Mouse (Mus musculus): ENCODE results near the gene Tsks. TPM values are rescaled to one million over a fixed set of nuclear protein-coding genes. Genes with fewer than 3 reads are reported as not detected.

Tsks gene
- polyA plus RNA-seq, 1 experiment from 2014 or later = not detected

DNA sequence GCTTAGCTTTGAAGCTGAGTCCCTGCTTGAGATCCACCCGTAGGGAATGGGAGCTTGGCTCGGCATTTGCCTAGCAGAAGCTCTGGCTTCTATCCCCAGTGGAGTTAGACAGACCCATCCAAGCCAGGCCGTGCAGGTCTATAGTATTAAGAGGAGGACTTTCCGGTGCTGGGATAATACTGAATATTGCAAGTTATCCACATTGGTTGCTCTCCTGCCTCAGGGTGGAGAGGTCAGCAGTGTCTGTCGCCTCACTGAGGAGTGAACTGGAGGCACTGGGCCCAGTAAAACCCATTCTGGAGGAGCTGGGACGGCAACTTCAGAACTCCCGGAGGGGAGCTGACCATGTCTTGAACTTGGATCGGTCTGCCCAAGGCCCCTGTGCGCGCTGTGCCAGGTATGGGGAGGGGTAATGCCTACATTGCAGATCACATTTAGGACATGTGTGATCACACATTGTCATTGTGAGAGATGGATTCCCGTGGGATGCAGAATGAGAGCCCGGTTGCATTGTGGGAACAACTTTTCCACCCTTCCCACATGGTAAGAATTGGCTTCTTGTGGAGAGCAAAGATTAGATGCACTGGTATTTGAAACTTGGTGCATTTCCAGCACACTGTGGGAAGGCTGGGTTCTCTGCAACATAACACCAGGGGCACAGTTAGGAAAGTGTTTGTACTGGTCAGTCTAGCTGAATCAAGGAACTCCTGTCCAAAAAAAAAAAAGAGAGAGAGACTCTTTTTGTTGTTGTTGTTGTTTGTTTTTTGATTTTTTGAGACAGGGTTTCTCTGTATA lies 11.3 kb downstream of the Tsks start:
- Histone ChIP-seq H3K9me3 (ENCODE audit: control insufficient read depth, low read length) (no peaks in the 10 kb centered on the region), H3K4me3 (ENCODE audit: low read depth, low read length) (no peak overlapping the region), H3K9ac (ENCODE audit: low read length) (no peak overlapping the region), H3K4me2 (ENCODE audit: low read depth) (no peak overlapping the region), H3K27me3 (ENCODE audit: control insufficient read depth, insufficient read depth, low read length) (peaks cover 15% of the 10 kb centered on the region), H3K27ac (ENCODE audit: low read depth, low read length) (no peak overlapping the region), H3K36me3 (ENCODE audit: control insufficient read depth, insufficient read depth, low read length) (no peaks in the 10 kb centered on the region), H3K4me1 (ENCODE audit: control insufficient read depth, insufficient read depth, low read length) (no peaks in the 10 kb centered on the region)
- 84% methylated on average over 12 of the region's 12 CpGs for WGBS
- ATAC-seq (ENCODE audit: insufficient read depth, low FRiP score, low TSS enrichment) = no peak
- no peak for DNase-seq (ENCODE audit: low spot score)

DNA sequence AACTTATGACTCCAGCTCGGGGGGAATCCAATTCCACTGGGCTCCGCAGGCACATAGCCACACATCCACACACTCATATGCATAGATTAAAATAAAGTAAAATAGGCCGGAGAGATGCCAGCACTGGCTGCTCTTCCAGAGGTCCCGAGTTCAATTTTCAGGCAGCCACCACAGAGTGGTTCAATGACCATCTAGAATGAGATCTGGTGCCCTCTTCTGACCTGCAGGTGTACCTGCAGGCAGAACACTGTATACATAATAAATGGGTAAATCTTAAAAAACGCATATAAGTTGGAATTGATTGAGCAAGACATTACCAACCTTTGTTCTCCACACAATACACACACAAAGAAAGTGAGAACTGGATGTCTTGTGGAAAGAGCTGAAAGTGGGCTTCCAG lies 12.6 kb downstream of the Tsks start:
- Histone ChIP-seq H3K4me2 (ENCODE audit: low read depth) (no peak overlapping the region), H3K9me3 (ENCODE audit: control insufficient read depth, low read length) (no peaks in the 10 kb centered on the region), H3K36me3 (ENCODE audit: control insufficient read depth, insufficient read depth, low read length) (no peaks in the 10 kb centered on the region), H3K27me3 (ENCODE audit: control insufficient read depth, insufficient read depth, low read length) (peaks cover 11% of the 10 kb centered on the region), H3K4me3 (ENCODE audit: low read depth, low read length) (no peak overlapping the region), H3K9ac (ENCODE audit: low read length) (no peak overlapping the region), H3K27ac (ENCODE audit: low read depth, low read length) (no peak overlapping the region), H3K4me1 (ENCODE audit: control insufficient read depth, insufficient read depth, low read length) (no peaks in the 10 kb centered on the region)
- no peak for ATAC-seq (ENCODE audit: insufficient read depth, low FRiP score, low TSS enrichment)
- no peak for DNase-seq (ENCODE audit: low spot score)
- WGBS = 50% methylated on average over 5 of the region's 5 CpGs

DNA sequence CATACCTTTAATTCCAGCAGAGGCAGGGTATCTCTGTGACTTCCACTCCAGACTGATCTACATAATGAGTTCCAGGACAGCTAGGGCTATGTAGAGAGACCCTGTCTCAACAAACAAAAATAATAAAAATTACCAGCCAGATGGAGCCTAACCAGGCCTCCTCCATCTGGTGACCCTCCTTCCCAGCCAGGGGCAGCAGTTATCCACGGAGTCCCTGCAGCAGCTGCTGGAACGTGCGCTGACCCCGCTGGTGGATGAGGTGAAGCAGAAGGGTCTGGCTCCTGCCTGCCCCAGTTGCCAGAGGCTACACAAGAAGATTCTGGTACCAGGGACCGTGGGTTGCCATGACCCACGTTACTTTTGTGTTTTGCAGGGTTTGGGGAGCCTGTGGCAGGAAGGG lies 13.3 kb downstream of the Tsks start:
- Histone ChIP-seq H3K27ac (ENCODE audit: low read depth, low read length) (no peak overlapping the region), H3K36me3 (ENCODE audit: control insufficient read depth, insufficient read depth, low read length) (no peaks in the 10 kb centered on the region), H3K4me1 (ENCODE audit: control insufficient read depth, insufficient read depth, low read length) (no peaks in the 10 kb centered on the region), H3K4me3 (ENCODE audit: low read depth, low read length) (no peak overlapping the region), H3K9ac (ENCODE audit: low read length) (no peak overlapping the region), H3K27me3 (ENCODE audit: control insufficient read depth, insufficient read depth, low read length) (peaks cover 6% of the 10 kb centered on the region), H3K9me3 (ENCODE audit: control insufficient read depth, low read length) (no peaks in the 10 kb centered on the region), H3K4me2 (ENCODE audit: low read depth) (no peak overlapping the region)
- ATAC-seq (ENCODE audit: insufficient read depth, low FRiP score, low TSS enrichment) (no peak), DNase-seq (ENCODE audit: low spot score) (no peak)
- 62% methylated on average over 6 of the region's 6 CpGs for WGBS

DNA sequence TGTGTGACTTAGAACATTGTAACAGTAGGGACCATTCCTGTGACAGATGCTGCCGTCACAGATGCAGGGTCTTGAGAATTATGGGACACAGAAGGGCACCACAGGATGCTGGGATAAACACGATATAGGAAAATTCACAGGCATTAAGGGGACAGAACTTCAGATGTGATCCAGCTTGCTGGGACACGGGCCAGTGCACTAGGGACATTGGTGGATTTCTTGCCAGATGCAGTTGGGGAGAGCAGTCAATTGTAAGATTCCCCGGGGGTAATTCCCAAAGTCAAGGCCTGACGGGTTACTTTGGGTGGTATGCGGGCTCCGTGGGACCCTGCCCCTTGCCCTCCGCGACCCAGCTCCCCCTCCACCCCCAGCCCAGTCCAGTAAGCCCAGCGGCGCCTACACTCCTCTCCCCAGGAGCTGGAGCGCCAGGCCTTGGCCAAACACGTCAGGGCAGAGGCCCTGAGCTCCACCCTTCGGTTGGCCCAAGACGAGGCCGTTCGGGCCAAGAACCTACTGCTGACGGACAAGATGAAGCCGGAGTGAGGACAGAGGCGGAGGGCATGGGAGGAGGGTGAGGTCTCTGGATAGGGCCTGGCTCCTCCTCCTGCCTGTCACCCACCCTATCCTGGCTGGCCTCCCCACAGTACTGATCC lies 14.3 kb downstream of the Tsks start:
- no peak overlapping the region for H3K27ac ChIP-seq (ENCODE audit: low read depth, low read length)
- ATAC-seq (ENCODE audit: insufficient read depth, low FRiP score, low TSS enrichment) = no peak
- 73% methylated on average over 20 of the region's 20 CpGs for WGBS
- H3K4me2 ChIP-seq (ENCODE audit: low read depth) = no peak overlapping the region
- DNase-seq (ENCODE audit: low spot score) = no peak
- no peaks in the 10 kb centered on the region for H3K27me3 ChIP-seq (ENCODE audit: control insufficient read depth, insufficient read depth, low read length)
- no peaks in the 10 kb centered on the region for H3K36me3 ChIP-seq (ENCODE audit: control insufficient read depth, insufficient read depth, low read length)
- no peaks in the 10 kb centered on the region for H3K9me3 ChIP-seq (ENCODE audit: control insufficient read depth, low read length)
- no peak overlapping the region for H3K9ac ChIP-seq (ENCODE audit: low read length)
- no peak overlapping the region for H3K4me3 ChIP-seq (ENCODE audit: low read depth, low read length)
- H3K4me1 ChIP-seq (ENCODE audit: control insufficient read depth, insufficient read depth, low read length) = no peaks in the 10 kb centered on the region

DNA sequence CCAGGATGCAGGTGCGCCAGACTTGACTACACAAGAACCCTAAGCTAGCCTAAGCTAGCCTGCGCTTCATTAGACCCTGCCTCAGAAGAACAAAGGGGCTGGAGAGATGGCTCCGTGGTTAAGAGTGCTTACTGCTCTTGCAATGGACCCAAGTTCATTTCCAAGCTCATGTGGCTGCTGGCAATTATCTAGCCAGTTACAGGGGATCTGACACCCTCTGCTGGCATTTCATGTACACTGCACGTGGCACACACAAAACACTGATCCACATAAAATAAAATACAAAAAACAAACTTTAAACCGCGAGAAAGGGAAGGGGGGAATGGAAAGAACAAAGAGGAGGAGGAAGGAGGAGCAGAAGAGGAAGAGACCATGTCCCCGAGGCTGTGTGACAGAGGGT lies 15.2 kb downstream of the Tsks start:
- no peaks in the 10 kb centered on the region for H3K4me1 ChIP-seq (ENCODE audit: control insufficient read depth, insufficient read depth, low read length)
- WGBS = 64% methylated on average over 7 of the region's 7 CpGs
- DNase-seq (ENCODE audit: low spot score) (no peak), ATAC-seq (ENCODE audit: insufficient read depth, low FRiP score, low TSS enrichment) (no peak)
- H3K36me3 ChIP-seq (ENCODE audit: control insufficient read depth, insufficient read depth, low read length) = 0 out of 2 replicates have a peak, but pooled peaks cover 2% of the 10 kb centered on the region
- H3K27me3 ChIP-seq (ENCODE audit: control insufficient read depth, insufficient read depth, low read length) = no peaks in the 10 kb centered on the region
- no peak overlapping the region for H3K9ac ChIP-seq (ENCODE audit: low read length)
- no peak overlapping the region for H3K4me3 ChIP-seq (ENCODE audit: low read depth, low read length)
- no peaks in the 10 kb centered on the region for H3K9me3 ChIP-seq (ENCODE audit: control insufficient read depth, low read length)
- H3K27ac ChIP-seq (ENCODE audit: low read depth, low read length) = no peak overlapping the region
- no peak overlapping the region for H3K4me2 ChIP-seq (ENCODE audit: low read depth)

DNA sequence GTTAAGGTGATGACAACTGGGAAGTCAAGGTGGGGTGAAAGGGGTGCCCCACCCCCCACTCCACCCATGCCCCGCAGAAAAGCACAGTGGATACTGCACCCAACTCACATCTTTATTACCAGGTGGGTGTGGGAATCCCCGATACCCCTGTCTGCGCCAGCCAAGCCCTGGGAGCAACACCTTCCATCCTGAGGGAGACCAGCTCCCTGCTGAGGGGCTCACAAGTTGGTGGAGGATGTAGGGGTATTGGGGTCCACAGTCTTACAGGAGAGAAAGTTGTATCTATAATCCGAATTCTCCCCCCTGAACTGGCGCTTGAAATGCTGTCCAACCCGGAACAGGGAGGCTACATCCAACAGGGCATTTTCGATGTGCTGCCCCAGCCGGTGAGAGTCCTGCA lies 16.3 kb downstream of the Tsks start:
- ATAC-seq (ENCODE audit: insufficient read depth, low FRiP score, low TSS enrichment) (no peak), DNase-seq (ENCODE audit: low spot score) (no peak)
- Histone ChIP-seq H3K4me2 (ENCODE audit: low read depth) (no peak overlapping the region), H3K36me3 (ENCODE audit: control insufficient read depth, insufficient read depth, low read length) (0 out of 2 replicates have a peak, but pooled peaks cover 2% of the 10 kb centered on the region), H3K9me3 (ENCODE audit: control insufficient read depth, low read length) (no peaks in the 10 kb centered on the region), H3K4me3 (ENCODE audit: low read depth, low read length) (no peak overlapping the region), H3K27ac (ENCODE audit: low read depth, low read length) (no peak overlapping the region), H3K27me3 (ENCODE audit: control insufficient read depth, insufficient read depth, low read length) (no peaks in the 10 kb centered on the region), H3K9ac (ENCODE audit: low read length) (no peak overlapping the region), H3K4me1 (ENCODE audit: control insufficient read depth, insufficient read depth, low read length) (no peaks in the 10 kb centered on the region)
- 91% methylated on average over 8 of the region's 8 CpGs for WGBS

DNA sequence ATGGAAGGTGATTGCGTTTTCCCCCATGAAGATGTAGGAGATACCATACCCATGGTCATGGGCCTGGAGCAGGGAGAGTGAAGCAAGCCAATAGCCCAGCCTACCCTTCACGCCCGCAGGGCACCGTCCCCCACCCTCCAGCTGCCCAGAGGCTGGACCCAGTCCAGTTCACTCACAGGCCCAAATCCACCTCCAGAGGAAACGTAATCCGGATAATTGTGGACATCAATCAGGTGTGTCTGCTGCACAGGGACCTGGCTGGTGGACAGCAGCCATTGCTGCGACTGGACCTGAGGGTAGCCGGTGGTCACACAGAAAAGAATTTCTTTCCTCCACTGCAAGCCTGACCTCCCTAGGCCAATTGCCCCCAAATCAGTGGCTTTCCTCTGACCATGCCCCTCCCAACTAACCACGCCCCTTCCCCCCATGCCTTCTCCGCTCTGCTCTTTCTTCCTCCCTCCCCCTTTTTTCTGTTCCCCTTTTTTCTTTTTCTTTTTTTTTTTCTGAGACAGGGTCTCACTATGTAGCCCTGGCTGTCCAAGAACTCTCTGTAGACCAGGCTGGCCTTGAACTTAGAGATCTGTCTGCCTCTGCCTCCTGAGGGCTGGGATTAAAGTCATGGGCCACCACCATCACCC lies 17.0 kb downstream of the Tsks start:
- WGBS = 90% methylated on average over 10 of the region's 10 CpGs
- Histone ChIP-seq H3K4me3 (ENCODE audit: low read depth, low read length) (no peak overlapping the region), H3K4me2 (ENCODE audit: low read depth) (no peak overlapping the region), H3K36me3 (ENCODE audit: control insufficient read depth, insufficient read depth, low read length) (0 out of 2 replicates have a peak, but pooled peaks cover 2% of the 10 kb centered on the region), H3K27ac (ENCODE audit: low read depth, low read length) (no peak overlapping the region), H3K27me3 (ENCODE audit: control insufficient read depth, insufficient read depth, low read length) (no peaks in the 10 kb centered on the region), H3K9me3 (ENCODE audit: control insufficient read depth, low read length) (no peaks in the 10 kb centered on the region), H3K9ac (ENCODE audit: low read length) (no peak overlapping the region), H3K4me1 (ENCODE audit: control insufficient read depth, insufficient read depth, low read length) (no peaks in the 10 kb centered on the region)
- DNase-seq (ENCODE audit: low spot score) (no peak), ATAC-seq (ENCODE audit: insufficient read depth, low FRiP score, low TSS enrichment) (no peak)

DNA sequence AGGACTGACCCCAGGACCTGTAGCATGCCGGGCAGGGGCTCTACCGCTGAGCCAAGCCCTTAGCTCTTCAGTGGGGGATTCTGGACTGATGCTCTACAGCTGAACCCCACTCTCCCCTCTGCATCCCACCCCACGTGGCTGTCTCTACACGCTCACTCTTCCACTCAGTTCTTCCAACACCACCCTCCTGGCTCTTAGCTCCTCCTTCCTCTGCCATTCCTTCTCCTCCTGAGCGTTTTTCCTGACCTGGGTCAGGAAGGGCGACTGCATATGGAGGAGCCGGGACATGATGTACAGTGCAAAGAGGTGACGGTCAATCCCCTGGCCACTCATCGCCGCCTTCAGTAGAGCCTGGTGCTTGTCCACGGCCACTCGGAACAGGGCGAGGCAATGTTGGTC lies 17.5 kb downstream of the Tsks start:
- 93% methylated on average over 13 of the region's 13 CpGs for WGBS
- Histone ChIP-seq H3K9me3 (ENCODE audit: control insufficient read depth, low read length) (no peaks in the 10 kb centered on the region), H3K9ac (ENCODE audit: low read length) (no peak overlapping the region), H3K4me3 (ENCODE audit: low read depth, low read length) (no peak overlapping the region), H3K4me2 (ENCODE audit: low read depth) (no peak overlapping the region), H3K36me3 (ENCODE audit: control insufficient read depth, insufficient read depth, low read length) (peaks cover 4% of the 10 kb centered on the region; the same call in 1 of the 2 replicates), H3K27me3 (ENCODE audit: control insufficient read depth, insufficient read depth, low read length) (no peaks in the 10 kb centered on the region), H3K27ac (ENCODE audit: low read depth, low read length) (no peak overlapping the region), H3K4me1 (ENCODE audit: control insufficient read depth, insufficient read depth, low read length) (no peaks in the 10 kb centered on the region)
- DNase-seq (ENCODE audit: low spot score) (no peak), ATAC-seq (ENCODE audit: insufficient read depth, low FRiP score, low TSS enrichment) (no peak)
